Mouse (Mus musculus): ENCODE measurements around the gene Rbfox3. TPM values are rescaled to one million over a fixed set of nuclear protein-coding genes. Genes with fewer than 3 reads are reported as not detected.

Gene Rbfox3
- polyA plus RNA-seq, 1 experiment from 2014 or later, result 0.09 TPM

GRCm38 (mm10) chr11:118490566-118491218 is 420.7 kb downstream of the Rbfox3 start:
- Histone ChIP-seq H3K27me3 (ENCODE audit: control insufficient read depth, insufficient read depth, low read length) (no peaks in the 10 kb centered on the region), H3K36me3 (ENCODE audit: control insufficient read depth, insufficient read depth) (no peaks in the 10 kb centered on the region), H3K4me1 (ENCODE audit: control insufficient read depth, insufficient read depth, low read length) (peaks cover 2% of the 10 kb centered on the region; the same call in 1 of the 2 replicates), H3K9me3 (replicated peaks; ENCODE audit: control insufficient read depth, low read length) (no peaks in the 10 kb centered on the region), H3K27ac (ENCODE audit: low read length) (no peak overlapping the region), H3K4me2 (ENCODE audit: low read depth, low read length) (peak overlapping the region; percentile 50), H3K4me3 (ENCODE audit: low read length) (peak overlapping the region; percentile 16; the same call in 1 of the 2 replicates), H3K9ac (ENCODE audit: low read length) (no peak overlapping the region)
- ATAC-seq (replicated peaks; ENCODE audit: extremely low read depth, insufficient read depth, low FRiP score), result peak; percentile 71; the same call in 1 of the 2 replicates
- WGBS, result 18% methylated on average over 22 of the region's 22 CpGs

GRCm38 (mm10) chr11:118488907-118489270 is 422.5 kb downstream of the Rbfox3 start:
- 83% methylated on average over 12 of the region's 12 CpGs for WGBS
- no peaks in the 10 kb centered on the region for H3K27me3 ChIP-seq (ENCODE audit: control insufficient read depth, insufficient read depth, low read length)
- ATAC-seq (replicated peaks; ENCODE audit: extremely low read depth, insufficient read depth, low FRiP score), result no peak
- no peaks in the 10 kb centered on the region for H3K9me3 ChIP-seq (replicated peaks; ENCODE audit: control insufficient read depth, low read length)
- no peak overlapping the region for H3K4me3 ChIP-seq (ENCODE audit: low read length)
- no peak overlapping the region for H3K9ac ChIP-seq (ENCODE audit: low read length)
- H3K4me1 ChIP-seq (ENCODE audit: control insufficient read depth, insufficient read depth, low read length), result peaks cover 2% of the 10 kb centered on the region; the same call in 1 of the 2 replicates
- H3K4me2 ChIP-seq (ENCODE audit: low read depth, low read length), result no peak overlapping the region
- no peaks in the 10 kb centered on the region for H3K36me3 ChIP-seq (ENCODE audit: control insufficient read depth, insufficient read depth)
- no peak overlapping the region for H3K27ac ChIP-seq (ENCODE audit: low read length)

GRCm38 (mm10) chr11:118488191-118488906 is 423.0 kb downstream of the Rbfox3 start:
- Histone ChIP-seq H3K36me3 (ENCODE audit: control insufficient read depth, insufficient read depth) (no peaks in the 10 kb centered on the region), H3K27me3 (ENCODE audit: control insufficient read depth, insufficient read depth, low read length) (no peaks in the 10 kb centered on the region), H3K4me3 (ENCODE audit: low read length) (no peak overlapping the region), H3K9me3 (replicated peaks; ENCODE audit: control insufficient read depth, low read length) (no peaks in the 10 kb centered on the region), H3K9ac (ENCODE audit: low read length) (no peak overlapping the region), H3K27ac (ENCODE audit: low read length) (no peak overlapping the region), H3K4me2 (ENCODE audit: low read depth, low read length) (no peak overlapping the region), H3K4me1 (ENCODE audit: control insufficient read depth, insufficient read depth, low read length) (peaks cover 2% of the 10 kb centered on the region; the same call in 1 of the 2 replicates)
- ATAC-seq (replicated peaks; ENCODE audit: extremely low read depth, insufficient read depth, low FRiP score), result no peak
- 79% methylated on average over 8 of the region's 8 CpGs for WGBS

GRCm38 (mm10) chr11:118486881-118487772 is 424.3 kb downstream of the Rbfox3 start:
- Histone ChIP-seq H3K9me3 (replicated peaks; ENCODE audit: control insufficient read depth, low read length) (no peaks in the 10 kb centered on the region), H3K36me3 (ENCODE audit: control insufficient read depth, insufficient read depth) (peaks cover 5% of the 10 kb centered on the region; the same call in 1 of the 2 replicates), H3K4me3 (ENCODE audit: low read length) (no peak overlapping the region), H3K4me1 (ENCODE audit: control insufficient read depth, insufficient read depth, low read length) (peaks cover 2% of the 10 kb centered on the region; the same call in 1 of the 2 replicates), H3K9ac (ENCODE audit: low read length) (no peak overlapping the region), H3K27me3 (ENCODE audit: control insufficient read depth, insufficient read depth, low read length) (no peaks in the 10 kb centered on the region), H3K27ac (ENCODE audit: low read length) (no peak overlapping the region), H3K4me2 (ENCODE audit: low read depth, low read length) (no peak overlapping the region)
- 81% methylated on average over 29 of the region's 29 CpGs for WGBS
- ATAC-seq (replicated peaks; ENCODE audit: extremely low read depth, insufficient read depth, low FRiP score), result no peak

GRCm38 (mm10) chr11:118486281-118486680 is 425.1 kb downstream of the Rbfox3 start:
- ATAC-seq (replicated peaks; ENCODE audit: extremely low read depth, insufficient read depth, low FRiP score), result no peak
- H3K27me3 ChIP-seq (ENCODE audit: control insufficient read depth, insufficient read depth, low read length), result no peaks in the 10 kb centered on the region
- H3K4me1 ChIP-seq (ENCODE audit: control insufficient read depth, insufficient read depth, low read length), result peaks cover 2% of the 10 kb centered on the region; the same call in 1 of the 2 replicates
- H3K4me3 ChIP-seq (ENCODE audit: low read length), result no peak overlapping the region
- WGBS, result 81% methylated on average over 6 of the region's 6 CpGs
- H3K4me2 ChIP-seq (ENCODE audit: low read depth, low read length), result no peak overlapping the region
- no peak overlapping the region for H3K9ac ChIP-seq (ENCODE audit: low read length)
- H3K36me3 ChIP-seq (ENCODE audit: control insufficient read depth, insufficient read depth), result peaks cover 6% of the 10 kb centered on the region; the same call in 1 of the 2 replicates
- H3K27ac ChIP-seq (ENCODE audit: low read length), result no peak overlapping the region
- no peaks in the 10 kb centered on the region for H3K9me3 ChIP-seq (replicated peaks; ENCODE audit: control insufficient read depth, low read length)

- no peak overlapping the region for H3K4me2 ChIP-seq (ENCODE audit: low read depth, low read length)
- no peaks in the 10 kb centered on the region for H3K27me3 ChIP-seq (ENCODE audit: control insufficient read depth, insufficient read depth, low read length)
- H3K9ac ChIP-seq (ENCODE audit: low read length), result no peak overlapping the region
- H3K4me3 ChIP-seq (ENCODE audit: low read length), result no peak overlapping the region
- no peaks in the 10 kb centered on the region for H3K9me3 ChIP-seq (replicated peaks; ENCODE audit: control insufficient read depth, low read length)
- ATAC-seq (replicated peaks; ENCODE audit: extremely low read depth, insufficient read depth, low FRiP score), result no peak
- no peak overlapping the region for H3K27ac ChIP-seq (ENCODE audit: low read length)
- 81% methylated on average over 3 of the region's 3 CpGs for WGBS
- H3K4me1 ChIP-seq (ENCODE audit: control insufficient read depth, insufficient read depth, low read length), result peaks cover 2% of the 10 kb centered on the region; the same call in 1 of the 2 replicates
- peaks cover 6% of the 10 kb centered on the region; the same call in 1 of the 2 replicates for H3K36me3 ChIP-seq (ENCODE audit: control insufficient read depth, insufficient read depth)
Measured at GRCm38 (mm10) chr11:118485780-118486179, 425.6 kb downstream of the Rbfox3 start.

GRCm38 (mm10) chr11:118485338-118485737 is 426.1 kb downstream of the Rbfox3 start:
- H3K27ac ChIP-seq (ENCODE audit: low read length), result no peak overlapping the region
- H3K36me3 ChIP-seq (ENCODE audit: control insufficient read depth, insufficient read depth), result peaks cover 6% of the 10 kb centered on the region; the same call in 1 of the 2 replicates
- WGBS, result 52% methylated on average over 11 of the region's 11 CpGs
- H3K4me2 ChIP-seq (ENCODE audit: low read depth, low read length), result no peak overlapping the region
- H3K9me3 ChIP-seq (replicated peaks; ENCODE audit: control insufficient read depth, low read length), result no peaks in the 10 kb centered on the region
- H3K4me1 ChIP-seq (ENCODE audit: control insufficient read depth, insufficient read depth, low read length), result no peaks in the 10 kb centered on the region
- H3K27me3 ChIP-seq (ENCODE audit: control insufficient read depth, insufficient read depth, low read length), result no peaks in the 10 kb centered on the region
- no peak overlapping the region for H3K4me3 ChIP-seq (ENCODE audit: low read length)
- ATAC-seq (replicated peaks; ENCODE audit: extremely low read depth, insufficient read depth, low FRiP score), result no peak
- H3K9ac ChIP-seq (ENCODE audit: low read length), result no peak overlapping the region

- Histone ChIP-seq H3K27ac (ENCODE audit: low read length) (no peak overlapping the region), H3K36me3 (ENCODE audit: control insufficient read depth, insufficient read depth) (peaks cover 6% of the 10 kb centered on the region; the same call in 1 of the 2 replicates), H3K27me3 (ENCODE audit: control insufficient read depth, insufficient read depth, low read length) (no peaks in the 10 kb centered on the region), H3K9ac (ENCODE audit: low read length) (no peak overlapping the region), H3K4me2 (ENCODE audit: low read depth, low read length) (no peak overlapping the region), H3K4me3 (ENCODE audit: low read length) (no peak overlapping the region), H3K9me3 (replicated peaks; ENCODE audit: control insufficient read depth, low read length) (no peaks in the 10 kb centered on the region), H3K4me1 (ENCODE audit: control insufficient read depth, insufficient read depth, low read length) (no peaks in the 10 kb centered on the region)
- ATAC-seq (replicated peaks; ENCODE audit: extremely low read depth, insufficient read depth, low FRiP score), result no peak
- 80% methylated on average over 8 of the region's 8 CpGs for WGBS
Measured at GRCm38 (mm10) chr11:118484169-118484568, 427.2 kb downstream of the Rbfox3 start.

Data from heart, embryonic 16.5 days (tissue).